Mouse (Mus musculus): ENCODE results near the gene Mad2l2. TPM values are rescaled to one million over a fixed set of nuclear protein-coding genes. Genes with fewer than 3 reads are reported as not detected.

The Mad2l2 gene
- polyA plus RNA-seq, 1 experiment from 2014 or later: 52.7 TPM

DNA sequence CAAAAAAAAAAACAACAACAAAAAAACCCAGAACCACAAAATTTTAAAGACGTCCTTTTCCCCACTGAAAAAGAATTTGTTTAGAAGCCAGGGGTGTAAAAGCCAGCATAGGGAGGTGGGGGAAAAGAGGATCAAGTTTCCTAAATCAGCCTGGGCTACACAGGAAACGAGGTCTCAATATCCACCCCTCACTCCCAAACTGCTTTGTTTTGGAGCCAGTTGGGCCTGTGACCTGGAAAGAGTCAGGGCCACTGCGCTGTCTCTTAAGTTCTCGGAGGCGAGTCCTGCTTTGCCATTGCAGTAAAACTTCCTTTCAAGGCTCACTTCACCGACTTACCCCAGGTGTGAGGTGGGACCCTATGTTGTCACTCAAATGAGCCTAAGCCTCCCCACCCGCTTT, 20.1 kb downstream of the Mad2l2 start:
- H3K27me3 ChIP-seq: no peaks in the 10 kb centered on the region
- 39% methylated on average over 7 of the region's 7 CpGs for WGBS

DNA sequence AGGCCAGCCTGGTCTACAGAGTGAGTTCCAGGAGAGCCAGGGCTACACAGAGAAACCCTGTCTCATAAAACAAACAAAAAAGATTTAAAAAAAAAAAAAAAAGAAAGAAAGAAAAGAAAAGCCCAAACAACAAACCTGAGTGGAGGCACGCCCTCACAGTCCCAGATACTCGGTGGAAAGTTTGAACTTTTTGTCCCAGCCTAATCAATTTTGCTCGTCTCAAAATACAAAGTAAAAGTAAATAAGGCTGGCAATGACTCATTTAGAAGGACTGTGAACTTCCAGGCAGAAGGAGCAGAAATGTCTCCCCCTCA, 20.7 kb downstream of the Mad2l2 start:
- Histone ChIP-seq H3K27ac (replicated peaks) (peak overlapping the region; percentile 77; the same call in 1 of the 2 replicates), H3K27me3 (no peaks in the 10 kb centered on the region), H3K4me1 (peaks cover 5% of the 10 kb centered on the region; the same call in 1 of the 2 replicates), H3K9me3 (replicated peaks) (no peaks in the 10 kb centered on the region), H3K36me3 (peaks cover 9% of the 10 kb centered on the region; the same call in 1 of the 2 replicates), H3K4me2 (replicated peaks) (peak overlapping the region; percentile 93), H3K9ac (no peak overlapping the region), H3K4me3 (replicated peaks) (peak overlapping the region; percentile 63)
- ATAC-seq (ENCODE audit: insufficient number of reproducible peaks, low FRiP score, low TSS enrichment, low read depth): no peak
- WGBS: 29% methylated on average over 3 of the region's 3 CpGs

More for the DNA sequence above, 20.1 kb downstream of the Mad2l2 start:
- peaks cover 5% of the 10 kb centered on the region; the same call in 1 of the 2 replicates for H3K4me1 ChIP-seq
- no peak overlapping the region for H3K4me2 ChIP-seq (replicated peaks)
- H3K9ac ChIP-seq: no peak overlapping the region
- no peak for ATAC-seq (ENCODE audit: insufficient number of reproducible peaks, low FRiP score, low TSS enrichment, low read depth)
- H3K9me3 ChIP-seq (replicated peaks): no peaks in the 10 kb centered on the region
- no peak overlapping the region for H3K27ac ChIP-seq (replicated peaks)
- peaks cover 10% of the 10 kb centered on the region for H3K36me3 ChIP-seq
- H3K4me3 ChIP-seq (replicated peaks): no peak overlapping the region

GRCm38 (mm10) chr4:148151267-148152168, 21.3 kb downstream of the Mad2l2 start, which contains the start of gene Fbxo6:
Fbxo6 (minus strand) TSS chr4:148152140.
- 1% methylated on average over 55 of the region's 67 CpGs for WGBS
- Histone ChIP-seq H3K9me3 (replicated peaks) (no peaks in the 10 kb centered on the region), H3K9ac (peak within 1 kb of the TSS; percentile 50), H3K4me3 (replicated peaks) (peak within 1 kb of the TSS; percentile 63), H3K4me1 (peaks cover 5% of the 10 kb centered on the region; the same call in 1 of the 2 replicates), H3K27me3 (no peaks in the 10 kb centered on the region), H3K27ac (replicated peaks) (peak within 1 kb of the TSS; percentile 77), H3K36me3 (0 out of 2 replicates have a peak, but pooled peaks cover 8% of the 10 kb centered on the region), H3K4me2 (replicated peaks) (peak within 1 kb of the TSS; percentile 93)
- ATAC-seq (ENCODE audit: insufficient number of reproducible peaks, low FRiP score, low TSS enrichment, low read depth): peak; percentile 88

GRCm38 (mm10) chr4:148152547-148152946, 22.4 kb downstream of the Mad2l2 start:
- WGBS: 79% methylated on average over 5 of the region's 5 CpGs
- H3K27ac ChIP-seq (replicated peaks): no peak overlapping the region
- 0 out of 2 replicates have a peak, but pooled peaks cover 8% of the 10 kb centered on the region for H3K36me3 ChIP-seq

GRCm38 (mm10) chr4:148154006-148154405, 23.8 kb downstream of the Mad2l2 start:
- Histone ChIP-seq H3K9me3 (replicated peaks) (no peaks in the 10 kb centered on the region), H3K27ac (replicated peaks) (no peak overlapping the region), H3K4me1 (peaks cover 11% of the 10 kb centered on the region), H3K27me3 (no peaks in the 10 kb centered on the region), H3K4me3 (replicated peaks) (no peak overlapping the region), H3K36me3 (0 out of 2 replicates have a peak, but pooled peaks cover 8% of the 10 kb centered on the region), H3K4me2 (replicated peaks) (no peak overlapping the region), H3K9ac (no peak overlapping the region)
- no peak for ATAC-seq (ENCODE audit: insufficient number of reproducible peaks, low FRiP score, low TSS enrichment, low read depth)
- WGBS: 89% methylated on average over 4 of the region's 4 CpGs

More at GRCm38 (mm10) chr4:148152547-148152946, 22.4 kb downstream of the Mad2l2 start:
- no peak overlapping the region for H3K4me3 ChIP-seq (replicated peaks)
- ATAC-seq (ENCODE audit: insufficient number of reproducible peaks, low FRiP score, low TSS enrichment, low read depth): no peak
- no peaks in the 10 kb centered on the region for H3K27me3 ChIP-seq
- H3K4me1 ChIP-seq: peaks cover 5% of the 10 kb centered on the region; the same call in 1 of the 2 replicates
- H3K9ac ChIP-seq: no peak overlapping the region
- H3K9me3 ChIP-seq (replicated peaks): no peaks in the 10 kb centered on the region
- H3K4me2 ChIP-seq (replicated peaks): no peak overlapping the region

GRCm38 (mm10) chr4:148154982-148155381, 24.8 kb downstream of the Mad2l2 start:
- Histone ChIP-seq H3K36me3 (0 out of 2 replicates have a peak, but pooled peaks cover 8% of the 10 kb centered on the region), H3K9me3 (replicated peaks) (no peaks in the 10 kb centered on the region), H3K4me1 (peaks cover 19% of the 10 kb centered on the region), H3K9ac (no peak overlapping the region), H3K27ac (replicated peaks) (no peak overlapping the region), H3K27me3 (no peaks in the 10 kb centered on the region), H3K4me3 (replicated peaks) (no peak overlapping the region), H3K4me2 (replicated peaks) (no peak overlapping the region)
- 58% methylated on average over 3 of the region's 3 CpGs for WGBS
- ATAC-seq (ENCODE audit: insufficient number of reproducible peaks, low FRiP score, low TSS enrichment, low read depth): no peak

DNA sequence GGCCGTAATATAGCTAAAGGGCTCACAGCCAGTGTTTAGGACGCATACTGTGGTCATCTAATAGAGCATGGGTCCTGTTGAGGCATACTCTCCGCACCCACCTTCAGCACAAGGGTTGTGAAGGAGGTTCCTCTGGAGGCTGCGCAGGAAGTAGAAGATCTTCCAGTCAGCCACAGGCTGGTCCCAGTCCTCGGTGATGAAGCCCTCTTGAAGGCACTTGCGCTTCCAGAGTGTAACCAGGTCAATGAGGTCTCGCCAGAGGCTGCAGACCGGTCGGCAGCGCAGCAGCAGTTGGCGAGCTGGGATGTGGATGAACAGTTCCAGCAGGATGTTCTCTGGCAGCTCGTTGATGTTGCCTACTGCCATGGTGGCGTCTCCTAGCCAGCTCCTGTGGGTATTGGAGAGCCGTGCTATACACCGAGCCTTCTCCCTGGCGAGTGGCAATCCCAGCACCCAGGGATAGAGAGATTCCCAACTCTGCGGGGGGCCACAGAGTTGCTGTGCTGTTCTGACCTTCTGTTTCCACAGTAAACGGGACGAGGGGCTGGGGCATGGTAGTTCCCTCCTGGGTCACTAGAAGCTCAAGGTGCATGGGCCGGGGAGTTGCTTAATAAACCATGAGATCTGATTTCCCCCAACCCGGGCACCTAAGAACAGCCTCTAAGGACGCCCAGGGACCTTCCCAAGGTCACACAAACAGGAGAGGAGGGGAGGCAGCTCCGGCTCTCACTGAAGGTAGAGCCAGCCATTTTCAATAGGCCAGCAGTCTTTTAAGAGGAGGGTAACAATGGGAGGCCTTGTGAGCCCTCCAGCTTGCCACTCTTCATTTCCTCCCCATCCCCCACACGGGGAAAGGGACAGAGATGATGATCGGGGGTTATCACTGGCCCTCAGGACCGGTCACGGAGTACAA, 28.5 kb downstream of the Mad2l2 start:
- no peak for ATAC-seq (ENCODE audit: insufficient number of reproducible peaks, low FRiP score, low TSS enrichment, low read depth)
- Histone ChIP-seq H3K4me3 (replicated peaks) (peak overlapping the region; percentile 64), H3K4me2 (replicated peaks) (peak overlapping the region; percentile 98), H3K27ac (replicated peaks) (no peak overlapping the region), H3K36me3 (0 out of 2 replicates have a peak, but pooled peaks cover 8% of the 10 kb centered on the region), H3K4me1 (peaks cover 29% of the 10 kb centered on the region), H3K27me3 (peaks cover 35% of the 10 kb centered on the region), H3K9me3 (replicated peaks) (no peaks in the 10 kb centered on the region), H3K9ac (0 out of 2 replicates have a peak overlapping the region, but pooled peaks have one; percentile 45)
- whole genome bisulfite sequencing: 31% methylated on average over 27 of the region's 27 CpGs

DNA sequence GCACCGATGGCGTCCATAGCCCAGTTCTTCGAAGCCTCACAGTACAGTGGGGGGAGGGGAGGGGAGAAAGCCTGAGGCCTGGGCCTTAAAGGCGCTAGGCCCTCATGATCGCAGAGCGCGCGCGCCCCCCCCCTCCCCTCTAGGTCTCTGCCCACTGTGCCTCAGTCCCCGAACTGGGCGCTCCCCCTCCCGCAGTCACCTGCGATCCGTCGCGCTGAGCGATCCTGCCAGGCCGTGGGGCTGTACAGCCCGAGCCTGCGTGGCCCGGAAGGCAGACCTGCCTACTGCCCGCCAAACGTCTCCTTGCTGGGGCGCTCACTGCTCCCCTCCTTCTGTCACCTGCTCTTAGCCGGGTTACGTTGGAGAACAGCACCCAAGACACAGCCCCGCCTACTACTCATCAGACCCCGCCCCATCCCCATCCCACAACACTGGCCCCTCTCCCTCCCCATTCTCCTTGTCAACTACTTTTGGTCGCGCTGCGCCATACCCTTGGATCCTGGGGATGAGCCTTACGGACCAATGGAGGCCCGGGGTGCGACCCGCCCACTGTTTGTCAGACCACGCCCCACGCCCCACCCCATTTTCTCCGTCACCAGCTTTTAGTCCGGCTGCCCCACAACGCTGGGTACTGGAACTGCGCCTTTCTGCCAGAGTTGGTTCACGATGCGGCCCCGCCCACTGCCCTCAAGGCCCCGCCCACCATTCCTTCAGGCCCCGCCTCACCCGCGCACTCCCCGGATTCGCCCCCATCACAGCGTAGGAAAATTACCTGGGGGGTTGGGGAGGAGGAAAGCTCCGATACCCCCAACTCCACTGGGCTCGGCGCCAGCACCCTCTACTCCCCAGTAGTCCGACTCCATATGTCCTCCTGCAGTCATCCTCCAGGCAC, 29.6 kb downstream of the Mad2l2 start:
- under 1% methylated on average over 48 of the region's 55 CpGs for WGBS
- Histone ChIP-seq H3K4me1 (peaks cover 38% of the 10 kb centered on the region), H3K4me3 (replicated peaks) (peak overlapping the region; percentile 64), H3K27me3 (peaks cover 46% of the 10 kb centered on the region), H3K9me3 (replicated peaks) (no peaks in the 10 kb centered on the region), H3K4me2 (replicated peaks) (peak overlapping the region; percentile 98), H3K36me3 (0 out of 2 replicates have a peak, but pooled peaks cover 8% of the 10 kb centered on the region), H3K9ac (peak overlapping the region; percentile 45; the same call in 1 of the 2 replicates), H3K27ac (replicated peaks) (0 out of 2 replicates have a peak overlapping the region, but pooled peaks have one; percentile 39)
- peak; percentile 87 for ATAC-seq (ENCODE audit: insufficient number of reproducible peaks, low FRiP score, low TSS enrichment, low read depth)

DNA sequence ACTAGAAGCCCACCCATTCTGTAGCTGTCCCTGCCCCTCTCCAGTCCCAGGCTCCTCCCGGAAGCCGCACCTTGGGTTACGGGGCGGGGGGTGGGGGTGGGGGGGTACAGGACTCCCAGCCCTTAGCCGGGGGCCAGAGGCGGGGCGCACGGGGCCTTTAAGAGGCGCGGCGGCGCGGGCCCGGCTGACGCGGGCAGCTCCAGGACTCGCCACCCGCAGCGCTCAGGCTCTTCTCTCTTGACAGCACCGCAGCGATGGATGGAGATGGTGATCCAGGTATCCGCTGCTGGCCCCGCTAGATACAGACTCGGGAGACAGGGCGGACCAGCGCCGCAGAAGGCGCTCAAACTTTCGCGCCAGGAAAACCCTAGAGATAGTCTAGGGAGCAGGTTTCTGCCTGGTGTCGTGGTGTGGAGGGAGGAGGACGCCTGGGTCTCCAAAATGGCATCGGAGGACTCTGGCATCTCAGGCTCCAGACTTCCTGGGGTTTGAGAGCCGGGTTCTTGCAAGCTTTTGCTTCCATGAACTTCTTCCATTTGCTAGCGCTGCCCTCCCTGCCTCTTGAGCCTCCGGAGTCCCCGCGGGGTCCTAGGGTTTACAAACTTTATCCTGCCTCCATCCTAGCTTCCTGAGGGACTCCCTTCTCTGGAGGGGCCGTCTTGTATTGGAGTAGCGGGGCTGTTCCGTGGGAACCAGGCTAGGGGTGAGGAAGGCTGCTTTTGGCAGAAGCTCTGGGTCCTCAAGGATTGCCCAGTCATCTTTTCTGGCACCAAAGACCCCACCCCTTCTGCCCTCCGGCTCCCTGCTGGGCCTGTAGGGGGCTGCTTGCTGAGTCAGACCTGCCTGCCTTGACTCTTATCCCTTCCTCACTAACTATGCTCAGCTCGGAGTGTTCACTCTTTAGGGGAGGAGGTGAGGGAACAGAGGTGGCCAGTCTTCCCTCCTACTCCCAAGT, 30.5 kb downstream of the Mad2l2 start, which contains the start of the genes Fbxo44 and Fbxo2:
TSS of gene Fbxo44 (minus strand) at position 47 of the 955 bp plus-strand sequence.
TSS of gene Fbxo2 (plus strand) at position 186 of the 955 bp plus-strand sequence.
- peaks cover 39% of the 10 kb centered on the region for H3K4me1 ChIP-seq
- H3K4me3 ChIP-seq (replicated peaks): peak within 1 kb of the TSS; percentile 64
- ATAC-seq (ENCODE audit: insufficient number of reproducible peaks, low FRiP score, low TSS enrichment, low read depth): peak; percentile 61
- H3K4me2 ChIP-seq (replicated peaks): peak within 1 kb of the TSS; percentile 98
- H3K36me3 ChIP-seq: 0 out of 2 replicates have a peak, but pooled peaks cover 4% of the 10 kb centered on the region
- no peaks in the 10 kb centered on the region for H3K9me3 ChIP-seq (replicated peaks)
- peaks cover 55% of the 10 kb centered on the region for H3K27me3 ChIP-seq
- peak within 1 kb of the TSS; percentile 45; the same call in 1 of the 2 replicates for H3K9ac ChIP-seq
- under 1% methylated on average over 43 of the region's 43 CpGs for WGBS
- H3K27ac ChIP-seq (replicated peaks): 0 out of 2 replicates have a peak within 1 kb of the TSS, but pooled peaks have one; percentile 39

Data from embryonic facial prominence, embryonic 15.5 days (tissue).